Mouse (Mus musculus) limb, embryonic 14.5 days (tissue): Measurements from ENCODE around the gene Phgr1. TPM values are rescaled to one million over a fixed set of nuclear protein-coding genes. Genes with fewer than 3 reads are reported as not detected.

Experiments used
- ATAC-seq: fragments of 200-750 bp; cut with Nextera tagmentation; 2 replicates; pipeline ENCODE4 v1.8.0; 2017; ENCODE audit warnings: low read depth, moderate number of reproducible peaks, moderate TSS enrichment; ENCODE audit not compliant: low FRiP score
- DNase-seq: peaks from one replicate; pipeline ENCODE4 v3.0.0-alpha.2; 2015; ENCODE audit warnings: low spot score
- H3K27ac ChIP-seq: fragments of 300-500 bp; sonication (generic); replicated peaks from 2 replicates; pipeline ENCODE4 v1.5.1; 2014; ENCODE audit warnings: low read depth, mild to moderate bottlenecking, low read length, moderate library complexity, mixed read lengths
- H3K27me3 ChIP-seq: fragments of 300-500 bp; sonication (generic); 2 replicates; pipeline ENCODE4 v1.6.1; 2014; ENCODE audit warnings: low read length, mixed read lengths; ENCODE audit not compliant: control insufficient read depth, insufficient read depth
- H3K36me3 ChIP-seq: fragments of 300-500 bp; sonication (generic); 2 replicates; pipeline ENCODE4 v1.6.1; 2014; ENCODE audit warnings: mild to moderate bottlenecking, low read length, moderate library complexity, mixed read lengths; ENCODE audit not compliant: control insufficient read depth, insufficient read depth
- H3K4me1 ChIP-seq: fragments of 300-500 bp; sonication (generic); 2 replicates; pipeline ENCODE4 v1.6.1; 2014; ENCODE audit warnings: antibody characterized with exemption, low read length, mixed read lengths; ENCODE audit not compliant: control insufficient read depth, insufficient read depth
- H3K4me2 ChIP-seq: fragments of 300-500 bp; sonication (generic); replicated peaks from 2 replicates; pipeline ENCODE4 v1.6.1; 2014; ENCODE audit warnings: low read depth, mild to moderate bottlenecking, low read length, moderate library complexity; ENCODE audit not compliant: severe bottlenecking
- H3K4me3 ChIP-seq: fragments of 300-500 bp; sonication (generic); replicated peaks from 2 replicates; pipeline ENCODE4 v1.5.1; 2014; ENCODE audit warnings: low read length
- H3K9ac ChIP-seq: fragments of 300-500 bp; sonication (generic); 2 replicates; pipeline ENCODE4 v1.6.1; 2014; ENCODE audit warnings: mild to moderate bottlenecking, low read depth, low read length, moderate library complexity; ENCODE audit not compliant: severe bottlenecking
- H3K9me3 ChIP-seq: fragments of 300-500 bp; sonication (generic); 2 replicates; pipeline ENCODE4 v1.6.1; 2016; ENCODE audit warnings: low read length; ENCODE audit not compliant: control insufficient read depth
- POLR2A ChIP-seq: fragments of 200-500 bp; IDR thresholded peaks from 2 replicates; pipeline ENCODE4 v1.8.0; 2012; ENCODE audit warnings: inconsistent platforms, mild to moderate bottlenecking, moderate library complexity, borderline replicate concordance; ENCODE audit not compliant: insufficient read depth, insufficient read length; ENCODE audit errors: extremely low read depth
- WGBS: fragments of 180-500 bp; shearing (Covaris S2); extraction: QIAGEN DNeasy Blood & Tissue Kit; methylation state at CpG from one replicate; pipeline ENCODE4 v1.1.7; 2014; 5-methylcytosine and 5-hydroxymethylcytosine counted together
- polyA plus RNA-seq, 2 experiments: library from polyadenylated mRNA; depleted of rRNA in 1 of 2; stranded (reverse) in 1 of 2; unstranded in 1 of 2; fragments of >200 nt; fragmentation: Nextera tagmentation in 1 of 2; extraction: Ambion mirVana in 1 of 2; gene quantifications; 2 replicates each; pipeline versions ENCODE4 v1.2.1 to v1.2.3; 2012 to 2014

The Phgr1 gene
- polyA plus RNA-seq, 2 experiments = not detected

- 9% methylated on average over 8 of the region's 8 CpGs for WGBS
- Histone ChIP-seq H3K4me3 (no peak overlapping the region), H3K27me3 (no peaks in the 10 kb centered on the region), H3K27ac (no peak overlapping the region), H3K9me3 (no peaks in the 10 kb centered on the region), H3K4me1 (peaks cover 22% of the 10 kb centered on the region), H3K9ac (no peak overlapping the region), H3K4me2 (no peak overlapping the region), H3K36me3 (no peaks in the 10 kb centered on the region)
- ATAC-seq = no peak
- DNase-seq = peak; percentile 74
- TF ChIP-seq POLR2A = no peak
These were observed 12.7 kb upstream of the Phgr1 start for GRCm38 (mm10) chr2:118759828-118760227.

GRCm38 (mm10) chr2:118760311-118761025 lies 12.1 kb upstream of the Phgr1 start:
- Histone ChIP-seq H3K36me3 (no peaks in the 10 kb centered on the region), H3K4me1 (peaks cover 22% of the 10 kb centered on the region), H3K4me3 (no peak overlapping the region), H3K27me3 (no peaks in the 10 kb centered on the region), H3K27ac (no peak overlapping the region), H3K9me3 (no peaks in the 10 kb centered on the region), H3K9ac (no peak overlapping the region), H3K4me2 (no peak overlapping the region)
- 84% methylated on average over 11 of the region's 11 CpGs for WGBS
- no peak for TF ChIP-seq POLR2A
- ATAC-seq = no peak
- DNase-seq = no peak

- no peak overlapping the region for H3K9ac ChIP-seq
- whole genome bisulfite sequencing = 80% methylated on average over 12 of the region's 12 CpGs
- no peaks in the 10 kb centered on the region for H3K9me3 ChIP-seq
- H3K4me1 ChIP-seq = peaks cover 22% of the 10 kb centered on the region
- H3K27me3 ChIP-seq = no peaks in the 10 kb centered on the region
- no peak overlapping the region for H3K27ac ChIP-seq
- TF ChIP-seq POLR2A = no peak
- no peak for DNase-seq
- H3K36me3 ChIP-seq = no peaks in the 10 kb centered on the region
- no peak for ATAC-seq
- H3K4me3 ChIP-seq = no peak overlapping the region
- H3K4me2 ChIP-seq = 0 out of 2 replicates have a peak overlapping the region, but pooled peaks have one; percentile 1
These were observed 11.2 kb upstream of the Phgr1 start for GRCm38 (mm10) chr2:118761358-118761757.

GRCm38 (mm10) chr2:118761906-118762783 lies 10.4 kb upstream of the Phgr1 start, which contains the start of gene Ccdc9b:
Ccdc9b (minus strand) TSS chr2:118762661.
- 8% methylated on average over 24 of the region's 29 CpGs for WGBS

GRCm38 (mm10) chr2:118762784-118763148 lies 9.8 kb upstream of the Phgr1 start:
- Histone ChIP-seq H3K27me3 (no peaks in the 10 kb centered on the region), H3K27ac (peak overlapping the region; percentile 74; the same call in 1 of the 2 replicates), H3K9ac (peak overlapping the region; percentile 38; the same call in 1 of the 2 replicates), H3K4me3 (peak overlapping the region; percentile 10; the same call in 1 of the 2 replicates), H3K4me2 (peak overlapping the region; percentile 35), H3K9me3 (no peaks in the 10 kb centered on the region), H3K4me1 (peaks cover 22% of the 10 kb centered on the region), H3K36me3 (no peaks in the 10 kb centered on the region)
- DNase-seq (no peak), ATAC-seq (no peak)
- WGBS = 16% methylated on average over 8 of the region's 10 CpGs
- TF ChIP-seq POLR2A = no peak

More at GRCm38 (mm10) chr2:118761906-118762783, 10.4 kb upstream of the Phgr1 start, which contains the start of gene Ccdc9b:
- Histone ChIP-seq H3K27me3 (no peaks in the 10 kb centered on the region), H3K36me3 (no peaks in the 10 kb centered on the region), H3K4me2 (peak within 1 kb of the TSS; percentile 35), H3K4me1 (peaks cover 22% of the 10 kb centered on the region), H3K27ac (peak within 1 kb of the TSS; percentile 74), H3K4me3 (peak within 1 kb of the TSS; percentile 10), H3K9me3 (no peaks in the 10 kb centered on the region), H3K9ac (peak within 1 kb of the TSS; percentile 38)
- ATAC-seq (peak; percentile 83), DNase-seq (peak; percentile 77)
- no peak for TF ChIP-seq POLR2A
